In the genomic region with DNA sequence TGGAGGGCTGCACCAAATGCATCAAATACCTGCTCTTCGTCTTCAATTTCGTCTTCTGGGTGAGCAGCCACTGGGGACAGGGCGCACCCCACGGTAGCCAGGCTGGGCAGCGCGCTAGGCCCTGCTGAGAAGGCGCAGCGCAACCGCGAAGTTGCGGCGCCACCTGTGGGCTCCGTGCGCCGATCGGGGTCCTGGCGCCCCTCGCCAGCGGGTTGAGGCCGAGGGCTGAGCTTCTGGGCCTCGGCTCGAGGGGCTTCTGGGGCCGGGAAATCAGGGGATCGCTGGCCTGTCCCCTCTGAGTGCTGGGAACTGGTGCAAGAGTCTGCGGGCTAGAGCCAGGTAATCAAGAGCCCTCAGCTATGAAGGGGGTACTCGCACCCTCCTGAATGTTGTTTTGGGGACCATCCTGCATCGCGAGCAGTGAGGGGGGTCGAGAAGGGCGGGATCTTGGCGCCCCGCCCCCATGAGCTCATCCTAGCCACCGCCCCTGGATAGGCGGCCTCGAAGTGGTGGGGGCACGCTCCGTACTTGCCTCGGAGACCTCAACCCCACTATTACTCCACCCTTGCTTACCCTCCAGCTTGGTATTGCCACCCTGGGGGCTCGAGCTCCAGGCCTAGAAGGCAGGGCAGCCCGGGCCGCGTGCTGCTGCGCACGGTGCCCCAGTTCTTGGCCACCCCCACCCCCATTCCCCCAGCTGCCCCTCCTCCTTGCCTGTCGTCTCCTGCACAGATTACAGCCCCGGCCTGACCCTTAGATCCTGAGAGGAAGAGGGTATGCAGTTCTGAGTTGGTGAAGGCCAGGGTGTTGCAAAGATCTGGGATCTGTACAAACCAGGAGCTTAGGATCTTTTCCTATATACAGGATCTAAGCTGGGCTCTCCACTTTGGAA, we compare ENCODE assay signal across 8 mouse cellular contexts. TPM values are rescaled to one million over a fixed set of nuclear protein-coding genes. Genes with fewer than 3 reads are reported as not detected.
DNase-seq lines count a peak whose midpoint lies in the region; ATAC-seq and TF ChIP-seq lines count a peak whose summit lies in the region.

No protein-coding gene starts in this region.

- H3K4me3 ChIP-seq in CH12.LX (replicated peaks in 1 of 3; ENCODE audit: low read depth in 2 of 3, low read length in 2 of 3, poor library complexity in 1 of 3): peak overlapping the region; percentile 79 to 91 (median 90)
- H3K4me3 ChIP-seq in bone marrow, adult 2 months (replicated peaks; ENCODE audit: control insufficient read depth, low read depth, low read length): peak overlapping the region; percentile 94
- peak overlapping the region; percentile 92 for H3K4me3 ChIP-seq in forebrain, embryonic 10.5 days
- H3K4me3 ChIP-seq in lung, embryonic 15.5 days: peak overlapping the region; percentile 82
- H3K4me3 ChIP-seq in olfactory bulb, adult 2 months (ENCODE audit: insufficient read depth, low read depth, low read length): peak overlapping the region; percentile 68

- H3K36me3 ChIP-seq in CH12.LX (replicated peaks in 1 of 2; ENCODE audit: control insufficient read depth in 1 of 2, insufficient read depth in 1 of 2, low read length in 1 of 2): peaks cover 21 to 44% of the 10 kb centered on the region in 2 experiments
- peaks cover 34% of the 10 kb centered on the region for H3K36me3 ChIP-seq in forebrain, embryonic 10.5 days (replicated peaks)
- peaks cover 9% of the 10 kb centered on the region; the same call in 1 of the 2 replicates for H3K36me3 ChIP-seq in lung, embryonic 15.5 days

- peak; percentile 56 for DNase-seq in CH12.LX (ENCODE audit: extremely low read depth)
- peak; percentile 68 for DNase-seq in forebrain, embryonic 10.5 days (ENCODE audit: extremely low spot score, low spot score)
- DNase-seq in heart, postnatal 10 days: peak; percentile 85
- DNase-seq in kidney, postnatal 4 days: peak; percentile 81 to 87
- peak; percentile 83 for DNase-seq in thymus, postnatal 25 days

- TF ChIP-seq RAD21 in CH12.LX (IDR thresholded peaks at IDR 0.05; ENCODE audit: low read depth, low read length): peak; percentile 13

- in situ Hi-C loops in CH12.LX (cut with MboI; ENCODE audit: low pct_ligation_motif_present, low pct_unique_long_range_greater_than_20kb, low sequenced_read_pairs): no loop called here

- H3K9ac ChIP-seq in CH12.LX (ENCODE audit: insufficient read depth, low read depth): peak overlapping the region; percentile 77
- peak overlapping the region; percentile 89 for H3K9ac ChIP-seq in lung, embryonic 15.5 days

- intact Hi-C loops in heart, postnatal 10 days (cut with DNase I): loop anchor here (1.0 to 2.0 kb wide), 2 partner anchors 16 to 45 kb away; partner anchors contain the start of gene Tssc4

- H3K27ac ChIP-seq in CH12.LX (ENCODE audit: insufficient read depth, low read depth): peak overlapping the region; percentile 84
- peak overlapping the region; percentile 86 for H3K27ac ChIP-seq in bone marrow, adult 2 months (ENCODE audit: control insufficient read depth, insufficient read depth, low read depth, low read length, poor library complexity)
- H3K27ac ChIP-seq in forebrain, embryonic 10.5 days: peak overlapping the region; percentile 95
- peak overlapping the region; percentile 91 for H3K27ac ChIP-seq in lung, embryonic 15.5 days
- H3K27ac ChIP-seq in olfactory bulb, adult 2 months (ENCODE audit: insufficient read depth, low read depth, low read length): peak overlapping the region; percentile 79

- no peak for TF ChIP-seq EP300 in CH12.LX (IDR thresholded peaks at IDR 0.05; ENCODE audit: low read length)

- peak overlapping the region; percentile 78 for H3K4me2 ChIP-seq in CH12.LX (ENCODE audit: insufficient read depth, low read depth, poor library complexity, severe bottlenecking)
- peak overlapping the region; percentile 79 for H3K4me2 ChIP-seq in lung, embryonic 15.5 days

- peak; percentile 79 for ATAC-seq in lung, embryonic 15.5 days (ENCODE audit: borderline replicate concordance, extremely low read depth, low FRiP score, low TSS enrichment)

- WGBS in bone marrow, adult 2 months: under 1% methylated on average over 46 of the region's 46 CpGs
- WGBS in forebrain, embryonic 10.5 days: under 1% methylated on average over 46 of the region's 46 CpGs
- WGBS in lung, embryonic 15.5 days: under 1% methylated on average over 46 of the region's 46 CpGs
- WGBS in olfactory bulb, adult 2 months: under 1% methylated on average over 46 of the region's 46 CpGs

- peak in 1 of 2 experiments; percentile 43; a peak in 2 of 4 replicates for TF ChIP-seq CTCF in CH12.LX (conservative IDR thresholded peaks at IDR 0.05 in 1 of 2, IDR thresholded peaks at IDR 0.05 in 1 of 2; ENCODE audit: low read depth in 2 of 2, low read length in 2 of 2)
- TF ChIP-seq CTCF in bone marrow, adult 2 months (IDR thresholded peaks at IDR 0.05; ENCODE audit: control insufficient read depth, insufficient read depth, low read length): peak; percentile 21; the same call in 1 of the 2 replicates
- no peak for TF ChIP-seq CTCF in olfactory bulb, adult 2 months (IDR thresholded peaks at IDR 0.05; ENCODE audit: insufficient read depth, low read depth, low read length)

- H3K4me1 ChIP-seq in CH12.LX (ENCODE audit: control insufficient read depth in 1 of 2, insufficient read depth in 2 of 2): peaks cover 33 to 62% of the 10 kb centered on the region in 2 experiments
- H3K4me1 ChIP-seq in bone marrow, adult 2 months (ENCODE audit: control insufficient read depth, insufficient read depth, low read length): peaks cover 15% of the 10 kb centered on the region
- peaks cover 51% of the 10 kb centered on the region for H3K4me1 ChIP-seq in forebrain, embryonic 10.5 days
- H3K4me1 ChIP-seq in lung, embryonic 15.5 days: peaks cover 54% of the 10 kb centered on the region
- peaks cover 40% of the 10 kb centered on the region for H3K4me1 ChIP-seq in olfactory bulb, adult 2 months (ENCODE audit: control insufficient read depth, insufficient read depth, low read length)

- H3K9me3 ChIP-seq in CH12.LX (replicated peaks; ENCODE audit: low read length): no peaks in the 10 kb centered on the region
- no peaks in the 10 kb centered on the region for H3K9me3 ChIP-seq in forebrain, embryonic 10.5 days
- H3K9me3 ChIP-seq in lung, embryonic 15.5 days: no peaks in the 10 kb centered on the region

- no peak for TF ChIP-seq POLR2A in CH12.LX (IDR thresholded peaks at IDR 0.05; ENCODE audit: low read depth, low read length)
- TF ChIP-seq POLR2A in bone marrow, adult 2 months (IDR thresholded peaks at IDR 0.05; ENCODE audit: borderline replicate concordance, control insufficient read depth, low read depth, low read length): no peak
- no peak for TF ChIP-seq POLR2A in olfactory bulb, adult 2 months (IDR thresholded peaks at IDR 0.05; ENCODE audit: insufficient read depth, low read depth, low read length)

- H3K79me2 ChIP-seq in CH12.LX (replicated peaks; ENCODE audit: control insufficient read depth, extremely low read depth, insufficient read depth, poor library complexity, severe bottlenecking): peaks cover 56% of the 10 kb centered on the region

- dilution Hi-C loops in CH12.LX (cut with MboI; ENCODE audit: extremely low pct_ligation_motif_present, extremely low pct_unique_long_range_greater_than_20kb, low sequenced_read_pairs): no loop called here

- H3K27me3 ChIP-seq in CH12.LX (replicated peaks): no peaks in the 10 kb centered on the region
- H3K27me3 ChIP-seq in forebrain, embryonic 10.5 days (ENCODE audit: poor library complexity, severe bottlenecking): no peaks in the 10 kb centered on the region
- H3K27me3 ChIP-seq in lung, embryonic 15.5 days: no peaks in the 10 kb centered on the region

RNA-seq across cellular contexts. Expression of gene Cd81, which starts 0.7 kb away (rescaled TPM):
- total RNA-seq in CH12.LX (2012; rRNA removed): 275 and 327 TPM in 2 replicates
- 334 and 352 TPM in 2 replicates for total RNA-seq in CH12.LX (2014; rRNA removed)
- 318 and 325 TPM in 2 replicates for polyA plus RNA-seq in CH12.LX (2012; ENCODE audit: insufficient read length, low read depth)
- polyA plus RNA-seq in bone marrow, adult 2 months (2011; ENCODE audit: insufficient read depth, insufficient read length, low replicate concordance, missing spikeins): 51.9 and 92.5 TPM in 2 replicates
- polyA plus RNA-seq in forebrain, embryonic 10.5 days (2016; fragmentation: Nextera tagmentation; extraction: Ambion mirVana): 225 and 250 TPM in 2 replicates
- 100 to 1,000 TPM; 630 to 639 TPM for total RNA-seq in heart, postnatal 10 days (2021)
- 694 and 720 TPM in 2 replicates for polyA plus RNA-seq in lung, embryonic 15.5 days (2015; fragmentation: Nextera tagmentation; extraction: Ambion mirVana)
- not detected in 2 replicates for polyA plus RNA-seq in olfactory bulb, adult 2 months (2012; ENCODE audit: insufficient read depth, insufficient read length, low replicate concordance, missing spikeins)

RNA-seq across cellular contexts. Expression of gene Tssc4, which starts 15.8 kb away (rescaled TPM):
- total RNA-seq in CH12.LX (2012; rRNA removed) (49.8 and 58.7 TPM in 2 replicates), CH12.LX (2014; rRNA removed) (47.3 and 55.1 TPM in 2 replicates)
- polyA plus RNA-seq in CH12.LX (2012; ENCODE audit: insufficient read length, low read depth): 44.1 and 49.6 TPM in 2 replicates
- 35.9 and 48.2 TPM in 2 replicates for polyA plus RNA-seq in bone marrow, adult 2 months (2011; ENCODE audit: insufficient read depth, insufficient read length, low replicate concordance, missing spikeins)
- 131 and 132 TPM in 2 replicates for polyA plus RNA-seq in forebrain, embryonic 10.5 days (2016; fragmentation: Nextera tagmentation; extraction: Ambion mirVana)
- 10 to 100 TPM; 24.9 to 26.3 TPM for total RNA-seq in heart, postnatal 10 days (2021)
- 105 and 107 TPM in 2 replicates for polyA plus RNA-seq in lung, embryonic 15.5 days (2015; fragmentation: Nextera tagmentation; extraction: Ambion mirVana)
- polyA plus RNA-seq in olfactory bulb, adult 2 months (2012; ENCODE audit: insufficient read depth, insufficient read length, low replicate concordance, missing spikeins): not detected in 2 replicates

RNA-seq across cellular contexts. Expression of gene Trpm5, which starts 41.2 kb away (rescaled TPM):
- total RNA-seq in CH12.LX (2012; rRNA removed) (1.3 and 1.5 TPM in 2 replicates), CH12.LX (2014; rRNA removed) (1.1 and 1.4 TPM in 2 replicates)
- 1.7 and 3.0 TPM in 2 replicates for polyA plus RNA-seq in CH12.LX (2012; ENCODE audit: insufficient read length, low read depth)
- polyA plus RNA-seq in bone marrow, adult 2 months (2011; ENCODE audit: insufficient read depth, insufficient read length, low replicate concordance, missing spikeins): not detected in 2 replicates
- polyA plus RNA-seq in forebrain, embryonic 10.5 days (2016; fragmentation: Nextera tagmentation; extraction: Ambion mirVana): 0.36 and 0.90 TPM in 2 replicates
- total RNA-seq in heart, postnatal 10 days (2021): under 1 TPM; 0.43 to 0.62 TPM
- polyA plus RNA-seq in lung, embryonic 15.5 days (2015; fragmentation: Nextera tagmentation; extraction: Ambion mirVana): 4.4 and 4.5 TPM in 2 replicates
- not detected in 2 replicates for polyA plus RNA-seq in olfactory bulb, adult 2 months (2012; ENCODE audit: insufficient read depth, insufficient read length, low replicate concordance, missing spikeins)

RNA-seq across cellular contexts. Expression of gene Tspan32, which starts 48.4 kb away (rescaled TPM):
- total RNA-seq in CH12.LX (2012; rRNA removed) (27.2 and 28.2 TPM in 2 replicates), CH12.LX (2014; rRNA removed) (34.5 and 40.5 TPM in 2 replicates)
- polyA plus RNA-seq in CH12.LX (2012; ENCODE audit: insufficient read length, low read depth): 28.6 and 29.9 TPM in 2 replicates
- polyA plus RNA-seq in bone marrow, adult 2 months (2011; ENCODE audit: insufficient read depth, insufficient read length, low replicate concordance, missing spikeins): 98.0 and 152 TPM in 2 replicates
- 6.0 and 6.8 TPM in 2 replicates for polyA plus RNA-seq in forebrain, embryonic 10.5 days (2016; fragmentation: Nextera tagmentation; extraction: Ambion mirVana)
- total RNA-seq in heart, postnatal 10 days (2021): 1 to 10 TPM in 1 of 2 experiments, under 1 TPM in 1; 0.81 to 1.2 TPM
- polyA plus RNA-seq in lung, embryonic 15.5 days (2015; fragmentation: Nextera tagmentation; extraction: Ambion mirVana): 1.9 and 2.8 TPM in 2 replicates
- not detected in 2 replicates for polyA plus RNA-seq in olfactory bulb, adult 2 months (2012; ENCODE audit: insufficient read depth, insufficient read length, low replicate concordance, missing spikeins)

RNA-seq across cellular contexts. Expression of gene Kcnq1, which starts 52.9 kb away (rescaled TPM):
- not detected in 2 replicates for total RNA-seq in CH12.LX (2012; rRNA removed)
- not detected in 2 replicates for total RNA-seq in CH12.LX (2014; rRNA removed)
- polyA plus RNA-seq in CH12.LX (2012; ENCODE audit: insufficient read length, low read depth): not detected in 2 replicates
- polyA plus RNA-seq in bone marrow, adult 2 months (2011; ENCODE audit: insufficient read depth, insufficient read length, low replicate concordance, missing spikeins): 1.3 TPM in 1 of 2 replicates, not detected in the other
- polyA plus RNA-seq in forebrain, embryonic 10.5 days (2016; fragmentation: Nextera tagmentation; extraction: Ambion mirVana): 0.92 and 1.3 TPM in 2 replicates
- total RNA-seq in heart, postnatal 10 days (2021): 10 to 100 TPM; 40.9 to 42.0 TPM
- polyA plus RNA-seq in lung, embryonic 15.5 days (2015; fragmentation: Nextera tagmentation; extraction: Ambion mirVana): 5.5 and 6.0 TPM in 2 replicates
- polyA plus RNA-seq in olfactory bulb, adult 2 months (2012; ENCODE audit: insufficient read depth, insufficient read length, low replicate concordance, missing spikeins): not detected in 2 replicates

Comparison
In these comparisons a context has a peak if more than half of its experiments do, and no peak if none do; other contexts are left out.
1. Peak in every context shown above with its lines: DNase-seq, ATAC-seq, H3K4me3 ChIP-seq and H3K27ac ChIP-seq.
2. RNA of gene Cd81, which starts 0.7 kb away (polyA plus RNA-seq): 694 to 720 TPM in lung, embryonic 15.5 days, 318 to 325 TPM in CH12.LX, 225 to 250 TPM in forebrain, embryonic 10.5 days and 51.9 to 92.5 TPM in bone marrow, adult 2 months; not detected in olfactory bulb, adult 2 months; every median in the first group is over 10 times any median in the second.